Mouse (Mus musculus): Measurements from ENCODE around the gene Adipor1. TPM values are rescaled to one million over a fixed set of nuclear protein-coding genes. Genes with fewer than 3 reads are reported as not detected.
A peak's percentile ranks its signal among the peaks of the same experiment; 100 is the strongest.

Gene Adipor1
- polyA plus RNA-seq (2014; fragmentation: Nextera tagmentation; extraction: Ambion mirVana): 91.9 and 93.2 TPM in 2 replicates

DNA sequence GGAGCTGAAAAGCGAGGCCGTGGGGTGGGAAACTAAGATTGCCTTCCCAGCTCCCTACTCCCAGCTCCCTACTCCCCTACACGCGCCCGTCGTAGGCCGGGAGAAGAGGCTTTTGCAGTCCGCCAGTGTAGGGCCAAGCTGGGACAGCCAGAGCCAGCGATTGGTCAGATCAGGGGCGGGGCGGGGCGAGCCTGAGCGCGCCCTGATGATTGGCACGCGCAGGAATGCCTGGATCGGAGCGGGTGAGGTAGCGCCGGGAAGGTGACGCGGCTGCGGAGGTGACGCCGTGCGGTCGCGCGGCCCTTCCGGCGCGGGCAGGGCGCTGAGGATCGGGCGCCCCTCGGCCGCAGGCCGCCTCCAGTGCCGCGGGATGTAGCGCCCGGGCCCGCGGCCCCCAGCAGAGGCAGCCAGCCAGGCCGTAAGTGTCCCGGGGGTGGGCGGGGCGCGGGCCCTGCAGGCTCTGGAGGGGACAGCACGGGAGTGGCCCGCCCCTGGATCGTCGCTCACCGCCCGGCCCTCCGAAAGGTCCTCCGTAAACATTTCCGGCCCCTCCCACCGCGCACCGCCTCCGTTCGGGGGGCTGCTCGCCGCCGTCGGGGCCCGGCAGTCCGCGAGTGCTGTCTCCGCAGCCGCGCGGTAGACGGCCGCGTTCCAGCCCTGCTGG, at the start of gene Adipor1:
TSS of gene Adipor1 (plus strand) at position 211 of the 664 bp plus-strand sequence.
- WGBS: under 1% methylated on average over 53 of the region's 77 CpGs
- peak within 1 kb of the TSS; percentile 84 for H3K27ac ChIP-seq (replicated peaks; ENCODE audit: low read depth, low read length)
- H3K36me3 ChIP-seq (ENCODE audit: control insufficient read depth, insufficient read depth, low read length): peaks cover 6% of the 10 kb centered on the region; the same call in 1 of the 2 replicates
- H3K4me3 ChIP-seq (ENCODE audit: low read depth, low read length): peak within 1 kb of the TSS; percentile 67
- H3K9me3 ChIP-seq (ENCODE audit: control insufficient read depth, low read length): no peaks in the 10 kb centered on the region
- peaks cover 12% of the 10 kb centered on the region for H3K4me1 ChIP-seq (ENCODE audit: control insufficient read depth, insufficient read depth, low read length)
- H3K27me3 ChIP-seq (ENCODE audit: control insufficient read depth, insufficient read depth, low read length): no peaks in the 10 kb centered on the region
- peak; percentile 98 for DNase-seq (ENCODE audit: low spot score)
- ATAC-seq (ENCODE audit: insufficient number of reproducible peaks, low FRiP score, low TSS enrichment, low read depth): peak; percentile 100
- peak within 1 kb of the TSS; percentile 78 for H3K9ac ChIP-seq (ENCODE audit: low read length)
- peak within 1 kb of the TSS; percentile 41 for H3K4me2 ChIP-seq (ENCODE audit: low read depth, severe bottlenecking)

DNA sequence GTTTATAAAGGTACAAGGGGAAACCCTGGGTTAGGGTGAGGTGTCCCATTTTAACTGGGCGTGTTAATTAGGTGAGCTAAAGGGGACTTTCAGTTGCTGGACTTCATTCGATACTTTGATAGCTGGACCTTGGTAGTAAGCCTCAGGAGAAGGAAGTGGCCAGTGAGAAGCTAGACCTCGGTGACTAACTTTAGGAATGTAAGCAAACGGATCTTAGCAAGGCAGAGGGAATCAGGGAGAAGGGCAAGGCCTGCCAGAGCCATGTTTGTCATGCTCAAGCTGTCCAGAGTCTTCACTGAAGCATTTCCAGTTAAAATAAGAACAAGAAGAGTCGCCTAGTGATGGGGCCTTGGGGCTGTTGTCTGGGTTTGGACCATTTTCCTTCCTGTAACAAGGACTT, 49.7 kb upstream of the Adipor1 start:
- Histone ChIP-seq H3K9me3 (ENCODE audit: control insufficient read depth, low read length) (no peaks in the 10 kb centered on the region), H3K4me2 (ENCODE audit: low read depth, severe bottlenecking) (no peak overlapping the region), H3K27me3 (ENCODE audit: control insufficient read depth, insufficient read depth, low read length) (no peaks in the 10 kb centered on the region), H3K27ac (replicated peaks; ENCODE audit: low read depth, low read length) (no peak overlapping the region), H3K4me3 (ENCODE audit: low read depth, low read length) (no peak overlapping the region), H3K9ac (ENCODE audit: low read length) (no peak overlapping the region), H3K36me3 (ENCODE audit: control insufficient read depth, insufficient read depth, low read length) (no peaks in the 10 kb centered on the region), H3K4me1 (ENCODE audit: control insufficient read depth, insufficient read depth, low read length) (0 out of 2 replicates have a peak, but pooled peaks cover 6% of the 10 kb centered on the region)
- DNase-seq (ENCODE audit: low spot score) (no peak), ATAC-seq (ENCODE audit: insufficient number of reproducible peaks, low FRiP score, low TSS enrichment, low read depth) (no peak)
- 65% methylated on average over 5 of the region's 5 CpGs for WGBS

DNA sequence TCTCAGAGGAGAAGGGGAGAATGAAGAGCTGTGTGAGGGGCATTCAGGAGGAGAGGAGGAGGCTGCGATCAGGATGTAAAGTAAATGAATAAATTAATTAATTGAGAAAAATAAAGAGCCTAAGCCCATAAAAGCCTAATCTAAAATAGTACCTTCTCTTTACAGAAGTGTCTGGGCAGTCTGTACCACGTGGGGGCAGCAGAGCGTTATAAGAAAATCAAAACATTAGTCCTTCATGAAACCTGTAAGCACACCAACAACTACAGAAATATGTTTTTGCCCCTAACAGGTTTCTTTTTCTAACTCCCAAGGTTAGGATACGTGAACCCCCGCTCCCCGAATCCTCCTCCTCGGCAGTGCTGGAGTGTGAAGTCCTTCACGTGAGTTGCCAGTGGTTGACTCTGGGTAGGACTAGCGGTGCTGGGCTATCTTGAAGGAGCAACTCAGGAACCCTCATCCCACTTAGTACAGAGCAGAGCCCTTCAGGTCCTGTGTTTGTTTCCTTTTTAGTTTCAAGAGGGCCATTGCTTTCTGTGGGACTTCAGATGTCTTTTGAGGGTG, 46.3 kb upstream of the Adipor1 start:
- no peak overlapping the region for H3K4me2 ChIP-seq (ENCODE audit: low read depth, severe bottlenecking)
- no peaks in the 10 kb centered on the region for H3K4me1 ChIP-seq (ENCODE audit: control insufficient read depth, insufficient read depth, low read length)
- DNase-seq (ENCODE audit: low spot score) (peak; percentile 71), ATAC-seq (ENCODE audit: insufficient number of reproducible peaks, low FRiP score, low TSS enrichment, low read depth) (no peak)
- no peaks in the 10 kb centered on the region for H3K9me3 ChIP-seq (ENCODE audit: control insufficient read depth, low read length)
- H3K27me3 ChIP-seq (ENCODE audit: control insufficient read depth, insufficient read depth, low read length): no peaks in the 10 kb centered on the region
- WGBS: 53% methylated on average over 9 of the region's 9 CpGs
- H3K4me3 ChIP-seq (ENCODE audit: low read depth, low read length): no peak overlapping the region
- no peak overlapping the region for H3K27ac ChIP-seq (replicated peaks; ENCODE audit: low read depth, low read length)
- no peaks in the 10 kb centered on the region for H3K36me3 ChIP-seq (ENCODE audit: control insufficient read depth, insufficient read depth, low read length)
- no peak overlapping the region for H3K9ac ChIP-seq (ENCODE audit: low read length)

DNA sequence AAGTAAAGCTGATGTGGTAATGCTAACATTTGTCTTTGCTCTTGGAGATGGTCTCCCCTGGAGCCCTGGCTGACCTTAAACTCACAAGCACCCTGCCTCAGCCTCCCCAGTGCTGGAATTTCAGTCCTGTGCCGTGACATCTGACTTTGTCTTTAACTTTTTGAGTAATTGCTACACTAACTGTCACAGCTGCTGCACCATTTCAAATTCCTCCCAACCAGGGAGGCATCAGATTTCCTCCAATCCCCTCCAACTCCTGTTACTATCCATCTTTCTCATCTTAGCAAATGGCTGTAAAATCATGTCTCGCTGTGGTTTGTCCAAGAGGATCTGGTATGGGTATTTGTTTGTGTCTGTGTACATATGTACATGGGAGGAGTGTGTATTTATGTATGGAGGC, 41.1 kb upstream of the Adipor1 start:
- DNase-seq (ENCODE audit: low spot score): no peak
- 68% methylated on average over 2 of the region's 2 CpGs for WGBS
- Histone ChIP-seq H3K9ac (ENCODE audit: low read length) (no peak overlapping the region), H3K27ac (replicated peaks; ENCODE audit: low read depth, low read length) (no peak overlapping the region), H3K4me1 (ENCODE audit: control insufficient read depth, insufficient read depth, low read length) (no peaks in the 10 kb centered on the region), H3K36me3 (ENCODE audit: control insufficient read depth, insufficient read depth, low read length) (no peaks in the 10 kb centered on the region), H3K9me3 (ENCODE audit: control insufficient read depth, low read length) (no peaks in the 10 kb centered on the region), H3K27me3 (ENCODE audit: control insufficient read depth, insufficient read depth, low read length) (no peaks in the 10 kb centered on the region), H3K4me2 (ENCODE audit: low read depth, severe bottlenecking) (no peak overlapping the region), H3K4me3 (ENCODE audit: low read depth, low read length) (no peak overlapping the region)
- no peak for ATAC-seq (ENCODE audit: insufficient number of reproducible peaks, low FRiP score, low TSS enrichment, low read depth)

DNA sequence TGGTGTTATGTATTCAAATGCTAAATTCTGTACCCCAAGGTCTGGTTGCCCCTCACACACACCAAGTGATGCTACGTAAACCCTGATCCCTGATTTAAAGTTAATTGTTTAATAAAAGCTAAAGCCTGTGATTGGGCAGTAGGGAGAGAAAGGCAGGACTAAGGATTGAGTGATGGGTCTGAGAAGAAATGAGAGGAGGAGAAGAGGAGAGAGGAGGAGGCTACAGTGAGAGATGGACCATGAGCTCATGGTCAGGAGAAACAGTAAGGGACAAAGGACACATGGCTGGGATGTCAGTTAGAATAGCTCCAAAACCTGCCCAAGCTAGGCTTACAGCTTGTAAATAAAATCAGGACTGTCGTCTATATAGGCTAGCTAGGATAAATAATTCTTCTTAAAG, 34.1 kb upstream of the Adipor1 start:
- Histone ChIP-seq H3K9me3 (ENCODE audit: control insufficient read depth, low read length) (no peaks in the 10 kb centered on the region), H3K4me1 (ENCODE audit: control insufficient read depth, insufficient read depth, low read length) (no peaks in the 10 kb centered on the region), H3K36me3 (ENCODE audit: control insufficient read depth, insufficient read depth, low read length) (no peaks in the 10 kb centered on the region), H3K27ac (replicated peaks; ENCODE audit: low read depth, low read length) (no peak overlapping the region), H3K4me3 (ENCODE audit: low read depth, low read length) (no peak overlapping the region), H3K9ac (ENCODE audit: low read length) (no peak overlapping the region), H3K4me2 (ENCODE audit: low read depth, severe bottlenecking) (no peak overlapping the region), H3K27me3 (ENCODE audit: control insufficient read depth, insufficient read depth, low read length) (no peaks in the 10 kb centered on the region)
- DNase-seq (ENCODE audit: low spot score): no peak
- ATAC-seq (ENCODE audit: insufficient number of reproducible peaks, low FRiP score, low TSS enrichment, low read depth): no peak
- 75% methylated on average over 2 of the region's 2 CpGs for WGBS

DNA sequence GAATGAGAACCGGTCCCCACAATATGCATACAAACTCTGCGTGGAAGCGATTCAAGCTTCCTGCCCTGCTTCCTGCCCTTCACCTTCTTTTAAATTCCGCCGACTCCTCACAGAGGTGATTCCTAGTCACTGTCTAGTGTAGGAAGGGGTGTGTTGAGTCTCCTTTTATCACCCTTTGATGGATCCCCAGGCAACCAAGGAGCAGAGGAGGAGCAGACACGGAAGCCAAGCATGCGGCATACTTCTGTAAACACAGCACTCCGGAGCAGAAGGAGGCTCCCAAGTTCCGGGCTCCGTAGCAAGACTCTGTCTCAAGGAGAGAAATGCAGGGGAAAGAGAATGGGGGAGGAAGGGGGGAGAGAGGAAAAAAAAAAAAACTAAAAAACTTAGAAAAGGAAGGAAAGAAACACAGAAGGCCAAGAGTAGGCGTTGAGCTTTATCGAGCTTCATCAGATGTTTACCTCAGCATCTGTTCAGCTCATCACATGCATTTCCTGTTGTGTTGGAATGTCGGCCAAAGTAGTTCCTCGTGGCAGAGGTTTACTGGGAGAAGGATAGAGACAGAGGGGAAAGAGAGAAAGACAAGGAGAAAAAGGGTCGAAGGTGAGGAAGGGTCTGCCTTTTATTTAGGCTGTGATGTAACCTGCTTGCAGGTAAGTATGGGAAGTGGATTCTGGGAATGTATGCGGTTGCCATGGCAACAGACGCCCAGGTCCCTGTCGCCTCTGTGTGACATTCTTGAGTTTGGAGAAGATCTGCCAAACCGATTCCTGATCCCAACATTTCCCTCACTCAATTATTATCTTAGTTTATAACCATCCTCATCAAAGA, 33.2 kb upstream of the Adipor1 start:
- Histone ChIP-seq H3K4me1 (ENCODE audit: control insufficient read depth, insufficient read depth, low read length) (no peaks in the 10 kb centered on the region), H3K4me3 (ENCODE audit: low read depth, low read length) (peak overlapping the region; percentile 14; the same call in 1 of the 2 replicates), H3K36me3 (ENCODE audit: control insufficient read depth, insufficient read depth, low read length) (no peaks in the 10 kb centered on the region), H3K9ac (ENCODE audit: low read length) (no peak overlapping the region), H3K27me3 (ENCODE audit: control insufficient read depth, insufficient read depth, low read length) (no peaks in the 10 kb centered on the region), H3K4me2 (ENCODE audit: low read depth, severe bottlenecking) (peak overlapping the region; percentile 40), H3K9me3 (ENCODE audit: control insufficient read depth, low read length) (no peaks in the 10 kb centered on the region), H3K27ac (replicated peaks; ENCODE audit: low read depth, low read length) (no peak overlapping the region)
- ATAC-seq (ENCODE audit: insufficient number of reproducible peaks, low FRiP score, low TSS enrichment, low read depth) (no peak), DNase-seq (ENCODE audit: low spot score) (peak; percentile 36)
- WGBS: 3% methylated on average over 19 of the region's 19 CpGs

DNA sequence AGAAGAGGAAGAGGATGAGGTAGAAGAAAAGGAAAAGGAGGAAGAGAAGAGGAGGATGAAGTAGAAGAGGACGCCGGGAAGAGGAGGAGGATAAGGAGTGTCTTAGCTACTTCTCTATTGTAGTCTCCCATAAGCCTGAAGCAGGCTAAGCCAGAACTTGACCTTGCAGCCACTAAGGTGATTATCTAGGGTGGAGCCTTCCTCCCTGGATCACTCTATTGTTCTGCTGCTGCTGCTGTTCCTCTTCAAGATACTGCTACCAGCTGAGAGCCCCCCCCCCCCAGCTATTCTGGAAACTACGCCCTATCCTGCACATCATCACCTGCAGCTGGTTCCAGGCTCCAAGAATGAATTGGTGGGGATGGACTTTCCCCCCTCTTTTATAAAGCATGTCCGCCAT, 30.6 kb upstream of the Adipor1 start:
- no peaks in the 10 kb centered on the region for H3K4me1 ChIP-seq (ENCODE audit: control insufficient read depth, insufficient read depth, low read length)
- H3K9me3 ChIP-seq (ENCODE audit: control insufficient read depth, low read length): no peaks in the 10 kb centered on the region
- H3K27ac ChIP-seq (replicated peaks; ENCODE audit: low read depth, low read length): no peak overlapping the region
- no peak overlapping the region for H3K4me2 ChIP-seq (ENCODE audit: low read depth, severe bottlenecking)
- H3K27me3 ChIP-seq (ENCODE audit: control insufficient read depth, insufficient read depth, low read length): no peaks in the 10 kb centered on the region
- no peak overlapping the region for H3K4me3 ChIP-seq (ENCODE audit: low read depth, low read length)
- ATAC-seq (ENCODE audit: insufficient number of reproducible peaks, low FRiP score, low TSS enrichment, low read depth) (no peak), DNase-seq (ENCODE audit: low spot score) (no peak)
- 89% methylated on average over 4 of the region's 4 CpGs for WGBS
- H3K36me3 ChIP-seq (ENCODE audit: control insufficient read depth, insufficient read depth, low read length): no peaks in the 10 kb centered on the region
- H3K9ac ChIP-seq (ENCODE audit: low read length): no peak overlapping the region

DNA sequence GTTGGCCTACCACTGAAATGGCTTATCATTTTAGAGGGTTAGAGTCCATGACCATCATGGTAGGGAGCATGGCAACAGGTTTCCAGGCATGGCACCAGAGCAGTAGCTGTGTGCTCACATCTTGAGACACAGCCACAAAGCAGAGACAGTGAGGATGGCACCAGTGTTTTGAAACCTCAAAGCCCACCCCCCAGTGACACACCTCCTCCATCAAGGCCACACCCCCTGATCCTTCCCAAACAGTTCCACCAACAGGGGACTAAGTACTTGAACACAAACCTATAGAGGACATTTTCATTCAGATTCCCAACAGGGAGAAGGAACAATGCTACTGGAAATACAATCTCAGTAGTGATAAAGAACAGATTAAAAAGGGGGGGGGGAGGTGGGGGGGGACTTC, 30.0 kb upstream of the Adipor1 start:
- H3K27me3 ChIP-seq (ENCODE audit: control insufficient read depth, insufficient read depth, low read length): no peaks in the 10 kb centered on the region
- H3K4me3 ChIP-seq (ENCODE audit: low read depth, low read length): no peak overlapping the region
- H3K4me2 ChIP-seq (ENCODE audit: low read depth, severe bottlenecking): no peak overlapping the region
- no peaks in the 10 kb centered on the region for H3K36me3 ChIP-seq (ENCODE audit: control insufficient read depth, insufficient read depth, low read length)
- no peaks in the 10 kb centered on the region for H3K4me1 ChIP-seq (ENCODE audit: control insufficient read depth, insufficient read depth, low read length)
- H3K27ac ChIP-seq (replicated peaks; ENCODE audit: low read depth, low read length): no peak overlapping the region
- H3K9ac ChIP-seq (ENCODE audit: low read length): no peak overlapping the region
- DNase-seq (ENCODE audit: low spot score) (no peak), ATAC-seq (ENCODE audit: insufficient number of reproducible peaks, low FRiP score, low TSS enrichment, low read depth) (no peak)
- no peaks in the 10 kb centered on the region for H3K9me3 ChIP-seq (ENCODE audit: control insufficient read depth, low read length)
